Mouse (Mus musculus) kidney, postnatal 36 days (tissue): ENCODE data around the gene Fam180a.
"Not testable (repeated sequence)": the region's sequence is repeated elsewhere in the genome, so short reads cannot be mapped to it uniquely, and the experiment has no call there.

ENCODE experiments used
- DNase-seq, 2 experiments: peaks; one replicate each; pipeline ENCODE4 v3.0.0; 2021 to 2022; ENCODE audit warnings: mixed read lengths in 2 of 2

The Fam180a gene

DNA sequence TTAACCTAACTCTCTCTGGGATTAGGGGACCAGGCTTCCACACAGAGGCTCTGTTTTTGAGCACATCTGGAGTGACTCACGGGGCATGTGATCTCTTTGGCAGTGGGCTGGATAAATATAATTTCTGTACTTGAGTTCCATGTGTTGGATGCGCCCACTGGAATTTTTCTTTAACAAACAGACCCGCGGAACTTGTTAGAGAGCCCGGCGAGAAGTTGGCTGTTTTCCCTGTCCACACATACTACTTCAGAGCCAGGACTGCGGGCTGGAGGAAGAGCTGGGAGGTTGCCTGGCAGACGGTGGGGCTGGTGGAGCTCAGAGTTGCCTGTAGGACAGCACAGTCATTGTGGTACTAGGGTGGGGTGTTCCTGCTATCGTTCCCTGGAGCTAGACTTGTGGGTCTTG lies at the start of gene Fam180a:
TSS of gene Fam180a (minus strand) at position 31 of the 405 bp plus-strand sequence.
- peak; percentile 24 to 33 for DNase-seq

- DNase-seq, result no peak
Observed at GRCm38 (mm10) chr6:35374052-35374451, 48.1 kb upstream of the Fam180a start.

- no peak for DNase-seq
Observed at GRCm38 (mm10) chr6:35370356-35370755, 44.4 kb upstream of the Fam180a start.

DNA sequence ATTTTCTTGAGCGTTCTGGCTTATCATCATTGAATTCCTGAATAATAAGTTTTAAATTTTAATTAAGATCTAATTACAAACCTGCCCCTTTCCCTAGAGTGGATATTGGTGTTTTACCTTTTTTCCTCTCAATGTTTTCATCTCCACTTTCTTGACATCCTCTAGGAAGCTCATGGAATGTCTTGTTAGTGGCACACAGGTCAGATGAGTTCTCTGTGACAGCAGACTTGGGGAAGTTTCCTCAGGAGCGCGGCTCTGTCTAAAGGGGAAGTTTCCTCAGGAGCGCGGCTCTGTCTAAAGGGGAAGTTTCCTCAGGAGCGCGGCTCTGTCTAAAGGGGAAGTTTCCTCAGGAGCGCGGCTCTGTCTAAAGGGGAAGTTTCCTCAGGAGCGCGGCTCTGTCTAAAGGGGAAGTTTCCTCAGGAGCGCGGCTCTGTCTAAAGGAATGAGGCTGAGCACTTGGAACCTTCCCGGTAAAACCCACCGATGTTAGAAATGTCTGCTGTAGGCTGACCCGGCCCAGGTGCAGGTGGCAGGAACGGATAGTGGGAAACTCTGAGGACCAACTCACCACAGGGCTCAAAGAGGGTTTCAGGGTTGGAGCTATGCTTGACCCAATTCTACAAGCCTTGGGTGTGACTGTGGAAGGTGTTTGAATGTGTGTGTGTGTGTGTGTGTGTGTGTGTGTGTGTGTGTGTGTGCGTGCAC lies 43.8 kb upstream of the Fam180a start:
- not testable (repeated sequence) for DNase-seq

DNA sequence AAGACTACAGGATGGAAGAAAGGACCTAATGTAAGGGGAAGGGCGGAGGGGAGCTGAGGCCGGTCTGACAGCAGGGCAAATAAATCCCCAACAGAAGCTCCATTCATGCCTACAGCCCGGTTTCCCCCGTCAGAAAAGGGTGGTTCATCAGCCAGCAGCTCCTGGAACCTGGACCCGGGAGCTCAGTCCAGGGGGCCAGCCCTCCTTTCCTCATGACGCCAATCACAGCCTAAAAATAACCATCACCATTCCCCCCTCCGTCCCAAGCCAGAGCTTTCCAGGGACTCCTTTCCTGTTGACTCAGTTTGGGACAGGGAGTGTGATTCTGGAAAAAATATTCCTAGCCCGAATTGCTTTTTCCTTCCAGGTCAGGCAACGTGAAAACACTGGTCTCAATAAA lies 36.7 kb upstream of the Fam180a start:
- peak; percentile 5 to 23 for DNase-seq

DNA sequence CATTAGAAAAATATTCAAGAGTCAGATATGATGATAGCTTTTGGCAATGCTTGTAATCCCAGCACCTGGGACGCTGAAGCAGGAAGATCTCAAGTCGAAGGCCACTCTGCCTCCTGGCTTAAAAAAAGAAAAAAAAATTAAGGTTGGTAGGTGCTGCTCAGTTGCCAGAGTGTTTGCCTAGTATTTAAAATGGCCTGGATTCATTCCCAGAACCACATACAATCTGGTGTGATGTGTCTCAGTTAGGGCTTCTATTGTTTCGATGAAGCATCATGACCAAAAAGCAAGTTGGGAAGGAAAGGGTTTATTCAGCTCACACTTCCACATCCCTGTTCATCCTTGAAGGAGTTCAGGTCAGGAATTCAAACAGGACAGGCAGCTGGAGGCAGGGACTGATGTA lies 29.4 kb upstream of the Fam180a start:
- DNase-seq, result no peak

GRCm38 (mm10) chr6:35354622-35354998 lies 28.7 kb upstream of the Fam180a start:
- DNase-seq, result no peak

DNA sequence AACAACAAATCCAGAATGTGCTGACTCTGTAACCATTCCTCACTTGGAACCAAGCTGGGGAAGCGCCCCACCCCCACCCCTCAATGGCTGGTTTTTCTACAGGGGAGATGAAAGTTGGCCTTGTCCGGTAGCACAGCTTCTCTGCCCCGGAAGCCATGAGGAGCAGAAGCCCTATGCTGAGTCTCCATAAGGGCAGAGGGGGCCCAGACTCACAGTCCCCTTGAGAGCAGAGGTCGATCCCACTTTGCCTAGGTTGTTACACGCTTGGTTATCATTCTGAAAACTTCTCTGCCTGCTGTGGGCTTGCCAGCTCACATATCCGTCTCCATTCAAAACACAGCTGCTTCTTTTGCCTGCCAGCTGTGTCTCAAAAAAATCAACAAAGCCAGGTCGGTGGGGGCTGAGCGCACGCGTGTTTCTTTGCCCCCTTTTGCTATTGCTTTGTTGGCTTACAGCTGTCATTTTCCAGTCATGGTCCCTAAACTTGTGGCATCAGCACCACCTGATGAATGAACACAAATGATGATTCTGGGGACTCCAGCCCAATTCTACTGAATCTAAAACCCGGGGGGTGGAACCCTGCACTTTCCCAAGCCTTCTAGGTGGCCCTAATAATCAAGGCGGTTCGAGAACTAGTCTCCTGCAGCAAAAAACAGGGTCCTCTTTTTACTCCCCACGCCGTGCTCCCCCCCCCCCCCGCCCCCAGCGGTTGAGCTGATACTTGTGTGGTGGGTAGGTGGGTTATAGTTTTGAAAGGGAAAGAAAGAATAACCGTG lies 28.1 kb upstream of the Fam180a start:
- DNase-seq, result no peak

DNA sequence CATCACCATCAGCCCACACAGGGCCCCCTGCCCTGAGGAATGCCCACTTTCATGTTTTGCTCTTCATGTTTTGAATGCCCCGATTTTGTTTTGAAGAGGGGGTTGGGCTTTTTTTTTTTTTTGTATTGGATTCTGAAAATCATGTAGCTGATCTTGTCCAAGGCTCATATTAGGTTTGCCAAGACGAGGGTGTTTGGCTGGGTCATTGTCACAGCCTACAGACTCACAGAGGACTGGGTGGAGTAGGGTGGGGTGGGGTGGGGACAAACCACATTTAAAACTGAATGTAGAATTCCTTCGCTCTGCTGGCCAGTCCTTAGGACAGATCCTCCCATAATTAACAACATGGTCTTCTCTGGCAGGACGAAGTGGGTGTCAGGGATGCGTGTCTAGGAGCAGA lies 27.5 kb upstream of the Fam180a start:
- no peak for DNase-seq

DNA sequence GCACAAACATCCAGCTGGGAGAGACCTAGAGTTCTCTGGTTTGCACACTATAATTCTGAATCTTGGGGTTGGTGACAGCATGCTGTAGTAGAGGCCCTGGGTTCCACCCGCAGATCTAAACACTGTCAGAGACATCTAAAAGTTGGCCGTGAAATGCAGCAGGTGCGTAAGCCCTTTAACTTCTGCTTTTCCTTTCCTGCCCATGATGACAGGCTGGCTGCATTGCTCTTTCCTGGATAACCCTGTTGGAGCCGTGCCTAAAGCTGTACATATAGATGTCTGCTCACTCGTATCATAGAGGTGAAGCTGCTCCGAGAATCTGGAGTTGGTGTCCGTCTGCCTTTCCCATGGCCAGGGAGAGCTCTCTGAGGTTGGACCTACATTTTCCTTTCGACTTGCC lies 26.9 kb upstream of the Fam180a start:
- no peak for DNase-seq

GRCm38 (mm10) chr6:35351826-35352225 lies 25.9 kb upstream of the Fam180a start:
- DNase-seq, result no peak

DNA sequence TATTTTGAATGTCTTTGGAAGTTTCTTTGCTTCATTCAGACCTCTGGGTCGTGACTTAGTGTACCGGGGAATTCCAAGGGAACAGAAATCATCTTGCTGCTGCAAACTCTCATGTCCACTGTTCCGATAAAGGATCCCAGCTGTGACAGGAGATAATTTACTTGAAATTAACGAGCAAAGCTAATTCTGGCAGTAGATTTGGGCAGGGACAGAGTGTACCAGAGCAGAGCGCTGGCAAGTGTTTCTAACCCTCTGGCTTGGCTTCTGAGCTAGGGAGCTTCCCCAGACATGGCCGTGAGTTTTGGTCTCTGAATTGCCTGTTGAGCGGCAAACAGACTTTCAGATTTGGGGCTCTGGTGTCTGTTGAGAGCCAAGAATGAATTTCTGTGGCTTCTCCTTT lies 23.8 kb upstream of the Fam180a start:
- DNase-seq, result peak; percentile 18 to 70

DNA sequence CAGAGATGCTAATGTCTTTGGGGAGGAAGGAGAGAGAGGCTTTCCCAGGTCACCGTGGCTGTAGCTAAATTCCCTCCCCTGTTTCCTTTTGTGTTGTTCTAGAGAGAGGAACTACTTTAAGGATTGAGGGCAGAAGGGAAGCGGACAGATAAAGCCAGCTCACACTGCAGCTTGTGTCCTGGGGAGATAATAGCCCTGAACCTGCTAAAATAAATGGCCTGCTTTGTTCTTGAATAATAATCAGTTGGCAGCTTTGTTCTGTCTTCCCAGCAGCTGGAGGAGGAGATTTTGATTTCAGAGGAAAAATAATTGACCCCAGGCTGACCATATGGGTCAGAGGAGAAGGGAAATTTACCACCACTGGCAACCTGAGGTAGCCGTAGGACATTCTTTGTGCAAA lies 12.7 kb upstream of the Fam180a start:
- no peak for DNase-seq

DNA sequence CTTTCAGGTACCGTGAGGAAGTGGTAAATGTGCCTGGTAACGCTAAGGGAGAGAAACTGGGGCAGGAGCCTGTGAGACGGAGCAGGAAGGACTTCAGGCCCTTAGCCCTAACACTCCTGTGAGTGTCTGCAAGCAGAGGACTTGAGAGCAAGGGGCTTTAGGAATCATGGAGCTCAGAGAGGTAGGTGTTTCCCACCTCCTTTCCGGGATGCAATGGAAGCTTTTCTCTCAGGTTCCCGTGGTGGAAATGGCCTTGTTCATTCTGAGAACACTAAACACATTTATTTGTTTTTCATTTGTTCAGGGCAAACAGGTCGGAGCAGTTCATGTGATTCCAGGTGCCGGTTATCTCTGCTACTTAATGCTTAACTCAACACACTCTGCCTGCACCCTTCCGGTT lies 11.9 kb upstream of the Fam180a start:
- DNase-seq, result no peak

DNA sequence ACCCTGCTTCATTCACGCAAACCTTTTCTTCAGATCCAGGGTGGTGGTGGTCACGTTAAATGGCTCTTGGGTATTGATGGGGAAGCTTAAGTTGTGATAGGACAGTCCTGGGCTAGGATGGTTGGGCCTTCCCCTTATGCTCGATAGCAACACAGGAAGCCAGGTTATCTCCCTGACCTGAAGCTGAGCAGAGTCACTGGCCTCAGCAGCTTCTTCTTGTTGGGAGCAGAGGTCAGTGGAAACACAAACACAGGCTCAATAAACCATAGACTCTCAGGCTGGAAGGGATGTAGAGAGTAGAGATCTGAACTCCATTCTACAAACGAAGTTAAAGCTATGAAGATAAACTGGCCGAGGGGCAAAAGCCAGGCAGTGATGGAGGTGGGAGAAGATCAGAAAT lies 9.5 kb upstream of the Fam180a start:
- peak; percentile 29 to 52 for DNase-seq

DNA sequence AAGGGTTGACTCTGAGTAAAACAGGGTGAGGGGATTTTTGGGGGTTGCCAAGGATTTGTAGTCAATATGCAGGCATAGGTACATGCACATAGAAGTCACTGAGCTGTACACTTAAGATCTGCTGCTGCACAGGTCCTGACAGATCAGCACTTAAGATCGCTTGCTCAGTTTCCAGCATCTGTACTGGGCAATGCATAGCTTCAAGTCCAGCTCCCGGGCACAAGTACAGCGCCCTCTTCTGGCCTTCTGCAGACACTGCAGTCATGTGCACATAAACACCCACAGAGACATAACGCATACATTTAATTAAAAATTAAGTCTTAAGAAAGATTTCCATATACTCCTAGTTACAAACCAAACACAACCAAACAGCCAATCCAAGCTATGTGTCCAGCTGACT lies 8.3 kb upstream of the Fam180a start:
- no peak for DNase-seq

DNA sequence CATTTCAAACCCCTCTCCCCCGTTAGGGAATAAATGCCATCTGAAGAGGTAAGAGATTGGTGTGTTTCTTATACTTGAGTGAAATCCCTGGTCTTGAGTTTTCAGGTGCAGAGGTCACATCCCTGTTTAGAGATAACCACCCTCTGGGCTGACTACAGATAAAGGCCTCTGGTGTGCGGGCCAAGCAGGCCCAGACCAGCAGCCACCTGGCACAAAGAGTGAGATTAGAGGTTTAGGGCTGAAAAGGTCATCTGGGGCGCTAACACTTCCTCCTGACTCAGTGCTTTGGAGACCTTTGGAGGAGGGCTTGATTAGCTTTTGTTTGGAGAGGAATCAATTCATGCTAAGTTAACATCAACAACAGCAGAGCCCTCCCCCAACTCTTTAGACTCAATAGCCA lies 7.7 kb upstream of the Fam180a start:
- no peak for DNase-seq

- DNase-seq, result peak in 1 of 2 experiments; percentile 27
Observed at GRCm38 (mm10) chr6:35330834-35331233, 4.9 kb upstream of the Fam180a start.

DNA sequence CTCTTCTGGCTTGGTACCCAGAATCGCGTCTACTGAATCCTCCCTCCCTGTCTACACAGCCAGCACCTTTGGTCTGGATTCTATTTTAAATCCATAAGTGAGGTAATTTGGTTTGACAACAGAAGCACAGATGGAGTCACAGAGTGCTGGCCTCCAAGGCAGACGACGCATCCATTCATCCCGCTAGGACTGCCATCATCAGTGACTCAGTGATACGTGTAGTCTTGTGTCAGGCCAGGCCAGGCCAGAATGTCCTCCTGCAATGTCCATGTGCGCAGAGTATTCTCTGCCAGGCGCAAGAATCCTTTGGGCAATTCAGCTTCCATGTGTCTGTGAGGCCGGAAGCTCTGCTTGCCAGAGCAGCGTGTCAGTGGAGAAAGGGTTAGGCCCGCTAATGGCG lies 4.0 kb upstream of the Fam180a start:
- DNase-seq, result no peak

DNA sequence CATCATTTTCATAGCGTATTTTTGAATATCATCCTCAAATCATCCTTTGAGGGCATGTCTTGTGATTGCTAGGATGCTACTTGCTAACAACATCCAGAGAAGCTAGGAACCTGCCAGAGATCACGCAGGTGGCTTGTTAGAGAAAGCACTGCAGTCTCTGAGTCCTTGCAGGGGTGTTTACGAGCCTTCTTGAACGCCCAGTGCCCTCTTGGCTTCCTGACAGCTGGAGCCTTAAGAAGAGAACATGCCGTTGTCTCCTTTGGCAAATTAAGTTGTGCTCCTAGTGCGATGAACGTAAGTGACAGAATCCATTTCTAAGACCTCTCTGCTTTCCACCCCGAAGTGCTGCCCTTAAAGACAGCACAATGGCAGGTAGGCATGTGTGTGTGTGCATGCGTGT lies 1.6 kb downstream of the Fam180a start:
- peak; percentile 25 to 39 for DNase-seq

DNA sequence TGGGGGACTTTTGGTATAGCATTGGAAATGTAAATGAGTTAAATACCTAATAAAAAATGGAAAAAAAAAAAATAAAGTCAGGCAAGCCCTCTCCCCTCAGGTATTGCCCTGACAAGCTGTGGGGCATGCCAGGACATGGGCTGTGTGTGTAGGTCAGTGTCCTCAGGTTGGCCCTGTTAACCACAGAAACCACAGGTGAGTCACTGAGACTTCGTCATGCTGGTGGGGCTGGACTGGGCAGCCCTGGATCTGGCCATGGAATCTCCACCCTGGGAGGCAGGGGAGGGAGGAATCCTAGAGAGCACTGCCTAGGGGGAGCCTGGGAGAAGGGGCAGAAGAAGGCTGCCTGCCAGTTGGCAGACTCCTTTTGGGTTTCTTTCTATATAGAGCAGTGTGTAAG lies 2.9 kb downstream of the Fam180a start:
- no peak for DNase-seq

DNA sequence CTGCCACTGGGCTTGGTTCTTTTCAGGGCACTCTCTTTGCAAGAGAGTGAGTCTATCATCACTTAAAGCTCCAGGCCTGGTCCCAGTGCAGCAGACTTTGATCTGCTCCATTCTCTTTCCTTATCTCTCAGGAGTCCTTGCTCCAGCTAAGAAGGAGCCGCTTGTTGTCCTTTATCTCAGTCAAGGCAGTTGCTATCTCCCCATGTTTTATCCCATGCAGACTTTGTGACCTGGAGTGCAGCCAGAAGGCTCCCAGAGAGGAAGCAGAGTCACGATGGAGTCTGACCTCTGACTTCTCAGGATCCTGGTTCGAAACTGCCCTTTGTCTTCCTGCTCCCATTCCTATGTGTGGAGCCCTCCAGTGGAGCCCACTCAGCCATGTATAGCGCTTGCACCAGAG lies 4.8 kb downstream of the Fam180a start:
- DNase-seq, result peak; percentile 24 to 50

- DNase-seq, result no peak
Observed at GRCm38 (mm10) chr6:35319850-35320249, 6.1 kb downstream of the Fam180a start.

GRCm38 (mm10) chr6:35313520-35313919 lies 12.4 kb downstream of the Fam180a start:
- no peak for DNase-seq

GRCm38 (mm10) chr6:35309406-35309805 lies 16.5 kb downstream of the Fam180a start:
- no peak for DNase-seq
